Mouse (Mus musculus) spleen, postnatal 36 days (tissue): ENCODE results near the gene 4933414I15Rik.
A peak's percentile ranks its signal among the peaks of the same experiment; 100 is the strongest.

Experiments
- DNase-seq, 2 experiments: peaks; one replicate each; pipeline ENCODE4 v3.0.0; 2022; ENCODE audit warnings: low spot score in 2 of 2, mixed read lengths in 1 of 2

Gene 4933414I15Rik

GRCm38 (mm10) chr11:50943506-50943905 is at the start of gene 4933414I15Rik:
Gene 4933414I15Rik (minus strand): TSS chr11:50943765.
- no peak for DNase-seq

- DNase-seq: no peak
Observed at GRCm38 (mm10) chr11:50981667-50982066, 38.1 kb upstream of the 4933414I15Rik start, which contains the start of gene Olfr1377. Gene Olfr1377 (plus strand): TSS chr11:50981967.

- DNase-seq: no peak
Observed at GRCm38 (mm10) chr11:50977216-50977615, 33.7 kb upstream of the 4933414I15Rik start.

- no peak for DNase-seq
Observed at GRCm38 (mm10) chr11:50966230-50966629, 22.7 kb upstream of the 4933414I15Rik start, which contains the start of gene Olfr1378. Gene Olfr1378 (plus strand): TSS chr11:50966530.

- DNase-seq: no peak
Observed at GRCm38 (mm10) chr11:50964886-50965285, 21.3 kb upstream of the 4933414I15Rik start.

GRCm38 (mm10) chr11:50953665-50954064 is 10.1 kb upstream of the 4933414I15Rik start, which contains the start of gene Prop1:
Gene Prop1 (minus strand): TSS chr11:50953765.
- no peak for DNase-seq

- no peak for DNase-seq
Observed at GRCm38 (mm10) chr11:50952290-50952689, 8.7 kb upstream of the 4933414I15Rik start.

GRCm38 (mm10) chr11:50942386-50942785 is 1.2 kb downstream of the 4933414I15Rik start:
- DNase-seq: no peak

GRCm38 (mm10) chr11:50939621-50940366 is 3.8 kb downstream of the 4933414I15Rik start:
- DNase-seq: no peak

- no peak for DNase-seq
Observed at GRCm38 (mm10) chr11:50938435-50938834, 5.1 kb downstream of the 4933414I15Rik start.

- DNase-seq: no peak
Observed at GRCm38 (mm10) chr11:50932040-50932439, 11.5 kb downstream of the 4933414I15Rik start.

GRCm38 (mm10) chr11:50931451-50931866 is 12.1 kb downstream of the 4933414I15Rik start, which contains the start of gene Zfp354b:
Gene Zfp354b (minus strand): TSS chr11:50931633.
- peak; percentile 47 to 62 for DNase-seq

GRCm38 (mm10) chr11:50931021-50931420 is 12.5 kb downstream of the 4933414I15Rik start:
- DNase-seq: no peak

- DNase-seq: no peak
Observed at GRCm38 (mm10) chr11:50930469-50931014, 13.0 kb downstream of the 4933414I15Rik start.

GRCm38 (mm10) chr11:50915671-50916320 is 27.8 kb downstream of the 4933414I15Rik start, which contains the start of gene Zfp2:
Gene Zfp2 (minus strand): TSS chr11:50916165.
- DNase-seq: peak; percentile 86 to 87

GRCm38 (mm10) chr11:50914461-50914860 is 29.1 kb downstream of the 4933414I15Rik start:
- no peak for DNase-seq

- no peak for DNase-seq
Observed at GRCm38 (mm10) chr11:50913301-50913700, 30.3 kb downstream of the 4933414I15Rik start.

- DNase-seq: no peak
Observed at GRCm38 (mm10) chr11:50908136-50908535, 35.4 kb downstream of the 4933414I15Rik start.

- no peak for DNase-seq
Observed at GRCm38 (mm10) chr11:50897359-50897758, 46.2 kb downstream of the 4933414I15Rik start.

GRCm38 (mm10) chr11:50892441-50892840 is 51.1 kb downstream of the 4933414I15Rik start:
- no peak for DNase-seq
